Mouse (Mus musculus): ENCODE measurements around the gene Kif26a. TPM values are rescaled to one million over a fixed set of nuclear protein-coding genes. Genes with fewer than 3 reads are reported as not detected.

The Kif26a gene
- polyA plus RNA-seq, 1 experiment, result 0.02 TPM

- H3K36me3 ChIP-seq (ENCODE audit: control insufficient read depth, insufficient read depth), result no peaks in the 10 kb centered on the region
- H3ac ChIP-seq (ENCODE audit: control insufficient read depth, insufficient read length), result no peak overlapping the region
- no peaks in the 10 kb centered on the region for H3K79me2 ChIP-seq (ENCODE audit: control insufficient read depth, insufficient read depth)
- no peak overlapping the region for H3K4me3 ChIP-seq
- H3K4me2 ChIP-seq (ENCODE audit: low read depth), result no peak overlapping the region
- TF ChIP-seq E2F4 (IDR thresholded peaks at IDR 0.05; ENCODE audit: insufficient read depth), result no peak
- TF ChIP-seq SRF (IDR thresholded peaks at IDR 0.05; ENCODE audit: control insufficient read depth, insufficient read length, low read depth), result no peak
- TF ChIP-seq CEBPB (IDR thresholded peaks at IDR 0.05; ENCODE audit: insufficient read depth, poor library complexity, severe bottlenecking), result no peak
- TF ChIP-seq MYOD1 (IDR thresholded peaks at IDR 0.05; ENCODE audit: control insufficient read depth in 1 of 3, insufficient read length in 2 of 3, low read depth in 2 of 3), result no peak
- TF ChIP-seq REST (IDR thresholded peaks at IDR 0.05; ENCODE audit: insufficient read depth, insufficient read length), result no peak
- no peak for TF ChIP-seq TCF12 (IDR thresholded peaks at IDR 0.05; ENCODE audit: insufficient read depth, poor library complexity, severe bottlenecking)
- no peak for TF ChIP-seq USF1 (IDR thresholded peaks at IDR 0.05; ENCODE audit: low read depth)
- no peak for TF ChIP-seq POLR2AphosphoS2 (IDR thresholded peaks at IDR 0.05; ENCODE audit: insufficient read length, low read depth)
- no peak for TF ChIP-seq MAX (IDR thresholded peaks at IDR 0.05; ENCODE audit: low read depth)
- TF ChIP-seq POLR2A (IDR thresholded peaks at IDR 0.05; ENCODE audit: insufficient read length, low read depth), result no peak
- no peak for TF ChIP-seq MYOG (IDR thresholded peaks at IDR 0.05; ENCODE audit: control insufficient read depth in 1 of 3, insufficient read depth in 1 of 3, insufficient read length in 2 of 3, low read depth in 2 of 3)
- TF ChIP-seq TCF3 (IDR thresholded peaks at IDR 0.05; ENCODE audit: insufficient read length, low read depth), result no peak
- H3K27me3 ChIP-seq (ENCODE audit: control insufficient read depth, insufficient read depth, insufficient read length), result peaks cover 22% of the 10 kb centered on the region
These were observed 71.7 kb downstream of the Kif26a start for GRCm38 (mm10) chr12:112217681-112218080.

GRCm38 (mm10) chr12:112221290-112221689, 75.3 kb downstream of the Kif26a start:
- TF ChIP-seq MAX (IDR thresholded peaks at IDR 0.05; ENCODE audit: low read depth) (no peak), SRF (IDR thresholded peaks at IDR 0.05; ENCODE audit: control insufficient read depth, insufficient read length, low read depth) (no peak), TCF12 (IDR thresholded peaks at IDR 0.05; ENCODE audit: insufficient read depth, poor library complexity, severe bottlenecking) (no peak), POLR2A (IDR thresholded peaks at IDR 0.05; ENCODE audit: insufficient read length, low read depth) (no peak), TCF3 (IDR thresholded peaks at IDR 0.05; ENCODE audit: insufficient read length, low read depth) (no peak), POLR2AphosphoS2 (IDR thresholded peaks at IDR 0.05; ENCODE audit: insufficient read length, low read depth) (no peak), CEBPB (IDR thresholded peaks at IDR 0.05; ENCODE audit: insufficient read depth, poor library complexity, severe bottlenecking) (no peak), REST (IDR thresholded peaks at IDR 0.05; ENCODE audit: insufficient read depth, insufficient read length) (no peak), E2F4 (IDR thresholded peaks at IDR 0.05; ENCODE audit: insufficient read depth) (no peak), MYOG (IDR thresholded peaks at IDR 0.05; ENCODE audit: control insufficient read depth in 1 of 3, insufficient read depth in 1 of 3, insufficient read length in 2 of 3, low read depth in 2 of 3) (no peak), USF1 (IDR thresholded peaks at IDR 0.05; ENCODE audit: low read depth) (no peak), MYOD1 (IDR thresholded peaks at IDR 0.05; ENCODE audit: control insufficient read depth in 1 of 3, insufficient read length in 2 of 3, low read depth in 2 of 3) (no peak)
- no peaks in the 10 kb centered on the region for H3K79me2 ChIP-seq (ENCODE audit: control insufficient read depth, insufficient read depth)

GRCm38 (mm10) chr12:112221754-112222439, 75.9 kb downstream of the Kif26a start:
- H3K27me3 ChIP-seq (ENCODE audit: control insufficient read depth, insufficient read depth, insufficient read length), result peaks cover 4% of the 10 kb centered on the region
- no peaks in the 10 kb centered on the region for H3K79me2 ChIP-seq (ENCODE audit: control insufficient read depth, insufficient read depth)
- no peaks in the 10 kb centered on the region for H3K36me3 ChIP-seq (ENCODE audit: control insufficient read depth, insufficient read depth)
- no peak overlapping the region for H3ac ChIP-seq (ENCODE audit: control insufficient read depth, insufficient read length)
- no peak overlapping the region for H3K4me2 ChIP-seq (ENCODE audit: low read depth)
- H3K4me3 ChIP-seq, result no peak overlapping the region
- TF ChIP-seq SRF (IDR thresholded peaks at IDR 0.05; ENCODE audit: control insufficient read depth, insufficient read length, low read depth) (no peak), E2F4 (IDR thresholded peaks at IDR 0.05; ENCODE audit: insufficient read depth) (no peak), MYOD1 (IDR thresholded peaks at IDR 0.05; ENCODE audit: control insufficient read depth in 1 of 3, insufficient read length in 2 of 3, low read depth in 2 of 3) (no peak), POLR2A (IDR thresholded peaks at IDR 0.05; ENCODE audit: insufficient read length, low read depth) (no peak), MAX (IDR thresholded peaks at IDR 0.05; ENCODE audit: low read depth) (no peak), REST (IDR thresholded peaks at IDR 0.05; ENCODE audit: insufficient read depth, insufficient read length) (no peak), TCF3 (IDR thresholded peaks at IDR 0.05; ENCODE audit: insufficient read length, low read depth) (no peak), MYOG (IDR thresholded peaks at IDR 0.05; ENCODE audit: control insufficient read depth in 1 of 3, insufficient read depth in 1 of 3, insufficient read length in 2 of 3, low read depth in 2 of 3) (no peak), TCF12 (IDR thresholded peaks at IDR 0.05; ENCODE audit: insufficient read depth, poor library complexity, severe bottlenecking) (no peak), USF1 (IDR thresholded peaks at IDR 0.05; ENCODE audit: low read depth) (no peak), CEBPB (IDR thresholded peaks at IDR 0.05; ENCODE audit: insufficient read depth, poor library complexity, severe bottlenecking) (no peak), POLR2AphosphoS2 (IDR thresholded peaks at IDR 0.05; ENCODE audit: insufficient read length, low read depth) (no peak)

More at GRCm38 (mm10) chr12:112221290-112221689, 75.3 kb downstream of the Kif26a start:
- Histone ChIP-seq H3K36me3 (ENCODE audit: control insufficient read depth, insufficient read depth) (no peaks in the 10 kb centered on the region), H3ac (ENCODE audit: control insufficient read depth, insufficient read length) (no peak overlapping the region), H3K27me3 (ENCODE audit: control insufficient read depth, insufficient read depth, insufficient read length) (peaks cover 4% of the 10 kb centered on the region), H3K4me3 (no peak overlapping the region), H3K4me2 (ENCODE audit: low read depth) (no peak overlapping the region)

GRCm38 (mm10) chr12:112223721-112224337, 77.8 kb downstream of the Kif26a start:
- H3K36me3 ChIP-seq (ENCODE audit: control insufficient read depth, insufficient read depth), result no peaks in the 10 kb centered on the region
- TF ChIP-seq SRF (IDR thresholded peaks at IDR 0.05; ENCODE audit: control insufficient read depth, insufficient read length, low read depth), result no peak
- no peak for TF ChIP-seq TCF3 (IDR thresholded peaks at IDR 0.05; ENCODE audit: insufficient read length, low read depth)
- no peak for TF ChIP-seq USF1 (IDR thresholded peaks at IDR 0.05; ENCODE audit: low read depth)
- no peak for TF ChIP-seq REST (IDR thresholded peaks at IDR 0.05; ENCODE audit: insufficient read depth, insufficient read length)
- no peak for TF ChIP-seq POLR2A (IDR thresholded peaks at IDR 0.05; ENCODE audit: insufficient read length, low read depth)
- no peak for TF ChIP-seq CEBPB (IDR thresholded peaks at IDR 0.05; ENCODE audit: insufficient read depth, poor library complexity, severe bottlenecking)
- TF ChIP-seq MYOG (IDR thresholded peaks at IDR 0.05; ENCODE audit: control insufficient read depth in 1 of 3, insufficient read depth in 1 of 3, insufficient read length in 2 of 3, low read depth in 2 of 3), result no peak
- TF ChIP-seq TCF12 (IDR thresholded peaks at IDR 0.05; ENCODE audit: insufficient read depth, poor library complexity, severe bottlenecking), result no peak
- no peak for TF ChIP-seq E2F4 (IDR thresholded peaks at IDR 0.05; ENCODE audit: insufficient read depth)
- TF ChIP-seq POLR2AphosphoS2 (IDR thresholded peaks at IDR 0.05; ENCODE audit: insufficient read length, low read depth), result no peak
- no peak for TF ChIP-seq MYOD1 (IDR thresholded peaks at IDR 0.05; ENCODE audit: control insufficient read depth in 1 of 3, insufficient read length in 2 of 3, low read depth in 2 of 3)
- TF ChIP-seq MAX (IDR thresholded peaks at IDR 0.05; ENCODE audit: low read depth), result no peak
- H3K4me3 ChIP-seq, result no peak overlapping the region
- no peak overlapping the region for H3ac ChIP-seq (ENCODE audit: control insufficient read depth, insufficient read length)
- H3K79me2 ChIP-seq (ENCODE audit: control insufficient read depth, insufficient read depth), result no peaks in the 10 kb centered on the region
- no peak overlapping the region for H3K4me2 ChIP-seq (ENCODE audit: low read depth)
- no peaks in the 10 kb centered on the region for H3K27me3 ChIP-seq (ENCODE audit: control insufficient read depth, insufficient read depth, insufficient read length)

Measured in myocyte (in vitro differentiated cells).